29 mouse cellular contexts compared by ENCODE assay signal in the genomic region with DNA sequence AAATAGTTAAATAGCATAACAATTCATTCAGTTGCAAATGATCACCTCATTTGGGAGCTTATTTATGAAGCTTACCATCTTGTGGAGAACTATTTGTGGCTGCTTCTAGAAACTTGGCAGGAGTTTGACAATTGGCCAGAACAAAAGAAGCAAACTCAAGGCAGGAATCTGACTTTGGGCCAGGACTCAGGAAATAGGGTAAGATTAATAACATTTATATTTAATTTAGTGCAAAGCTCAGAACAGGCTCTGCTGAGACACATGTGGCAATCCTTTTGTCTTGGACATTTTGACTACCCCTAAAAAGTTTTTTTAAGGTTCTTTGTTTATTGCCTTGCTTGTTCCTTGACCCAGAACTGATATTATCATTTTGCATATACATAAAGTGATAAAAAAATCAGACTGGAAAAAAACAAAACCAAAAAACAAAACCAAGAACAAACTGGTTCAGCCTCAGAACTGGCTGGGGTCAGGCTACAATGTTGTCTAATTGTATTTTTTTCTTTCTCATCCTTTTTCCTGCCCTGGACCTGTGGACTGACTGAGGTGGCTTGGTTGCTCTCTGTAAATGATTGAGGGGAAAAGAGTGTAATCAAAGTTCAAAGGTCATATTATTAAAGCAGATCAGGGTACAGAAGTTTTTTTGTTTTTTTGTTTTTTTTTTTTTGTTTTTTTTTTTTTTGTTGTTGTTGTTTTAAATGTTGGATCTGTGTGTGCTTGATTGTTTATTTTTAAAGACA.
A peak's percentile ranks its signal among the peaks of the same experiment; 100 is the strongest.
DNase-seq lines count a peak whose midpoint lies in the region; ATAC-seq and TF ChIP-seq lines count a peak whose summit lies in the region.
"Had no signal": no experiment of that assay in that cellular context is flagged by ENCODE, and none has a peak within 500 bp of the region (broad histone marks: within the 10 kb centered on the region; RNA-seq: fewer than 3 reads in every experiment).

No protein-coding gene starts in this region.

- DNase-seq in embryonic facial prominence, embryonic 14.5 days (ENCODE audit: low spot score) = peak; percentile 29
- no peak for DNase-seq in embryonic facial prominence, embryonic 10.5 days (ENCODE audit: low spot score)
- DNase-seq in kidney, postnatal 0 days (ENCODE audit: low spot score) = peak; percentile 48
- no peak for DNase-seq in lung, postnatal 36 days
- DNase-seq in adipocyte (ENCODE audit: low spot score) = peak; percentile 59
- DNase-seq in left cerebral cortex, postnatal 25 days (ENCODE audit: low spot score in 2 of 2) = no peak
- DNase-seq: adrenal gland, postnatal 14 days; cerebellum, adult 11-12 months; cerebellum, adult 9-11 months; embryo, embryonic 11 days; heart, adult 2 months; kidney, postnatal 10 days; left cerebral cortex, postnatal 4 days; liver, embryonic 13.5 days; right cerebral cortex, postnatal 4 days; thymus, adult 2 months; thymus, postnatal 36 days had no signal

- no peak overlapping the region for H3K27ac ChIP-seq in embryonic facial prominence, embryonic 14.5 days (replicated peaks; ENCODE audit: low read depth, low read length)
- no peak overlapping the region for H3K27ac ChIP-seq in embryonic facial prominence, embryonic 10.5 days (replicated peaks)
- H3K27ac ChIP-seq in kidney, postnatal 0 days = no peak overlapping the region
- no peak overlapping the region for H3K27ac ChIP-seq in kidney, embryonic 14.5 days (ENCODE audit: low read depth, low read length)
- H3K27ac ChIP-seq in lung, embryonic 15.5 days = no peak overlapping the region
- H3K27ac ChIP-seq: embryonic facial prominence, embryonic 13.5 days; heart, adult 2 months; hindbrain, embryonic 15.5 days; liver, embryonic 13.5 days; macrophage; midbrain, embryonic 13.5 days; neural tube, embryonic 13.5 days had no signal

- intact Hi-C loops in left cerebral cortex, postnatal 25 days (cut with DNase I) = no loop called here

- H3K9me3 ChIP-seq in embryonic facial prominence, embryonic 14.5 days (ENCODE audit: control insufficient read depth, low read length) = no peaks in the 10 kb centered on the region
- no peaks in the 10 kb centered on the region for H3K9me3 ChIP-seq in embryonic facial prominence, embryonic 10.5 days
- H3K9me3 ChIP-seq in kidney, postnatal 0 days (replicated peaks; ENCODE audit: low read length) = no peaks in the 10 kb centered on the region
- H3K9me3 ChIP-seq in kidney, embryonic 14.5 days (ENCODE audit: control insufficient read depth, low read length) = no peaks in the 10 kb centered on the region
- no peaks in the 10 kb centered on the region for H3K9me3 ChIP-seq in lung, embryonic 15.5 days
- H3K9me3 ChIP-seq: embryonic facial prominence, embryonic 13.5 days; G1E; heart, embryonic 12.5 days; hindbrain, embryonic 15.5 days; liver, embryonic 13.5 days; midbrain, embryonic 13.5 days; neural tube, embryonic 13.5 days had no signal

- H3K27me3 ChIP-seq in embryonic facial prominence, embryonic 14.5 days (replicated peaks; ENCODE audit: control insufficient read depth, insufficient read depth, low read length) = no peaks in the 10 kb centered on the region
- H3K27me3 ChIP-seq in embryonic facial prominence, embryonic 10.5 days (replicated peaks; ENCODE audit: low read depth, poor library complexity, severe bottlenecking) = no peaks in the 10 kb centered on the region
- no peaks in the 10 kb centered on the region for H3K27me3 ChIP-seq in kidney, postnatal 0 days (ENCODE audit: insufficient read depth, low read length)
- no peaks in the 10 kb centered on the region for H3K27me3 ChIP-seq in kidney, embryonic 14.5 days (ENCODE audit: control insufficient read depth, insufficient read depth, low read length)
- no peaks in the 10 kb centered on the region for H3K27me3 ChIP-seq in lung, embryonic 15.5 days
- H3K27me3 ChIP-seq: embryonic facial prominence, embryonic 13.5 days; heart, embryonic 12.5 days; hindbrain, embryonic 15.5 days; liver, embryonic 13.5 days; midbrain, embryonic 13.5 days; neural tube, embryonic 13.5 days; Patski had no signal

- no peak overlapping the region for H3K9ac ChIP-seq in embryonic facial prominence, embryonic 14.5 days (ENCODE audit: low read depth, low read length)
- H3K9ac ChIP-seq in kidney, postnatal 0 days (ENCODE audit: low read depth, low read length) = no peak overlapping the region
- H3K9ac ChIP-seq in kidney, embryonic 14.5 days (ENCODE audit: low read depth, low read length) = no peak overlapping the region
- H3K9ac ChIP-seq in lung, embryonic 15.5 days = no peak overlapping the region
- H3K9ac ChIP-seq: embryonic facial prominence, embryonic 13.5 days; heart, embryonic 12.5 days; hindbrain, embryonic 15.5 days; liver, embryonic 13.5 days; midbrain, embryonic 13.5 days; neural tube, embryonic 13.5 days had no signal

- no peaks in the 10 kb centered on the region for H3K36me3 ChIP-seq in embryonic facial prominence, embryonic 14.5 days (ENCODE audit: control insufficient read depth, insufficient read depth, low read length)
- no peaks in the 10 kb centered on the region for H3K36me3 ChIP-seq in embryonic facial prominence, embryonic 10.5 days (replicated peaks)
- H3K36me3 ChIP-seq in kidney, postnatal 0 days (ENCODE audit: insufficient read depth, low read length) = no peaks in the 10 kb centered on the region
- H3K36me3 ChIP-seq in kidney, embryonic 14.5 days (ENCODE audit: control insufficient read depth, insufficient read depth, low read length) = no peaks in the 10 kb centered on the region
- no peaks in the 10 kb centered on the region for H3K36me3 ChIP-seq in lung, embryonic 15.5 days
- H3K36me3 ChIP-seq: embryonic facial prominence, embryonic 13.5 days; G1E; heart, embryonic 12.5 days; hindbrain, embryonic 15.5 days; liver, embryonic 13.5 days; midbrain, embryonic 13.5 days; neural tube, embryonic 13.5 days had no signal

- no peak for ATAC-seq in embryonic facial prominence, embryonic 14.5 days (ENCODE audit: low read depth)
- ATAC-seq in kidney, postnatal 0 days (replicated peaks; ENCODE audit: low FRiP score, low read depth) = no peak
- no peak for ATAC-seq in kidney, embryonic 14.5 days (ENCODE audit: low FRiP score, low TSS enrichment)
- ATAC-seq in lung, embryonic 15.5 days (ENCODE audit: borderline replicate concordance, extremely low read depth, low FRiP score, low TSS enrichment) = peak; percentile 72; the same call in 1 of the 2 replicates
- ATAC-seq: forebrain, embryonic 16.5 days; midbrain, embryonic 13.5 days; Patski had no signal

- H3K4me3 ChIP-seq in embryonic facial prominence, embryonic 14.5 days (ENCODE audit: low read depth, low read length) = no peak overlapping the region
- H3K4me3 ChIP-seq in embryonic facial prominence, embryonic 10.5 days = no peak overlapping the region
- no peak overlapping the region for H3K4me3 ChIP-seq in kidney, postnatal 0 days (replicated peaks; ENCODE audit: low read depth, low read length)
- H3K4me3 ChIP-seq in kidney, embryonic 14.5 days (ENCODE audit: low read length) = no peak overlapping the region
- H3K4me3 ChIP-seq in lung, embryonic 15.5 days = no peak overlapping the region
- H3K4me3 ChIP-seq: embryonic facial prominence, embryonic 13.5 days; erythroblast, embryonic 14.5 days; heart, adult 2 months; heart, embryonic 12.5 days; hindbrain, embryonic 15.5 days; liver, embryonic 13.5 days; midbrain, embryonic 13.5 days; neural tube, embryonic 13.5 days had no signal

- TF ChIP-seq CTCF in kidney, postnatal 0 days (IDR thresholded peaks at IDR 0.05; ENCODE audit: low read depth) = no peak

- H3K4me2 ChIP-seq in embryonic facial prominence, embryonic 14.5 days (ENCODE audit: low read depth, low read length) = no peak overlapping the region
- H3K4me2 ChIP-seq in kidney, postnatal 0 days (ENCODE audit: low read length) = no peak overlapping the region
- no peak overlapping the region for H3K4me2 ChIP-seq in kidney, embryonic 14.5 days (replicated peaks; ENCODE audit: low read depth, low read length)
- no peak overlapping the region for H3K4me2 ChIP-seq in lung, embryonic 15.5 days
- H3K4me2 ChIP-seq: embryonic facial prominence, embryonic 13.5 days; heart, embryonic 12.5 days; hindbrain, embryonic 15.5 days; liver, embryonic 13.5 days; midbrain, embryonic 13.5 days; neural tube, embryonic 13.5 days had no signal

- H3K4me1 ChIP-seq in embryonic facial prominence, embryonic 14.5 days (ENCODE audit: control insufficient read depth, insufficient read depth, low read length) = no peaks in the 10 kb centered on the region
- no peaks in the 10 kb centered on the region for H3K4me1 ChIP-seq in embryonic facial prominence, embryonic 10.5 days
- no peaks in the 10 kb centered on the region for H3K4me1 ChIP-seq in kidney, postnatal 0 days (replicated peaks; ENCODE audit: insufficient read depth, low read length)
- H3K4me1 ChIP-seq in kidney, embryonic 14.5 days (ENCODE audit: control insufficient read depth, insufficient read depth, low read length) = no peaks in the 10 kb centered on the region
- H3K4me1 ChIP-seq in lung, embryonic 15.5 days = no peaks in the 10 kb centered on the region
- H3K4me1 ChIP-seq: embryonic facial prominence, embryonic 13.5 days; heart, embryonic 12.5 days; hindbrain, embryonic 15.5 days; liver, embryonic 13.5 days; midbrain, embryonic 13.5 days; neural tube, embryonic 13.5 days had no signal

Comparison
In these comparisons a context has a peak if more than half of its experiments do, and no peak if none do; other contexts are left out.
1. DNase-seq: peak in embryonic facial prominence, embryonic 14.5 days (single experiment), kidney, postnatal 0 days (single experiment) and adipocyte (single experiment); none in embryonic facial prominence, embryonic 10.5 days (single experiment), lung, postnatal 36 days (single experiment) and left cerebral cortex, postnatal 25 days (0 of 2).